Mouse (Mus musculus): ENCODE measurements around the gene 4921539E11Rik.
A peak's percentile ranks its signal among the peaks of the same experiment; 100 is the strongest.

The 4921539E11Rik gene

DNA sequence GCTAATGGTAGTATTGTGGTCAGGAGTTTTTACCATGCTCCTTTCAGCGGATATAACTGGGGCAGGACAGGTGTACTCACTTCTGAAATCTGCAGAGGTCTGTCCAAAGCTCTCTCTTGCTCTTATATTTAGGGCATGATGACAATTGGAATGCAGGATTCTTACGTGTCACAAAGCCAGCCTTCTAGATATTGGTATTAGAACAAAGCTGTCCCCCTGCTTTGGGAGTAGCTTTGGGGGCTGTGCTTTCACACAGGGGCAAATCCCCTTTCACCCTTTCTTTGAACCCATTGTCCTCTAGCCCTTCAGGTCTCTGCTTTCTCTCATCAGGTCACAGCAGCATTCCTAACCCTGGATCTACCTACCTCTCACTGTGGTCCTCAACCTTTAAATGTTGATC lies at the start of gene 4921539E11Rik:
4921539E11Rik (minus strand) TSS at position 101 of the 400 bp plus-strand sequence.
- no peak for DNase-seq (ENCODE audit: low spot score in 2 of 2)

DNA sequence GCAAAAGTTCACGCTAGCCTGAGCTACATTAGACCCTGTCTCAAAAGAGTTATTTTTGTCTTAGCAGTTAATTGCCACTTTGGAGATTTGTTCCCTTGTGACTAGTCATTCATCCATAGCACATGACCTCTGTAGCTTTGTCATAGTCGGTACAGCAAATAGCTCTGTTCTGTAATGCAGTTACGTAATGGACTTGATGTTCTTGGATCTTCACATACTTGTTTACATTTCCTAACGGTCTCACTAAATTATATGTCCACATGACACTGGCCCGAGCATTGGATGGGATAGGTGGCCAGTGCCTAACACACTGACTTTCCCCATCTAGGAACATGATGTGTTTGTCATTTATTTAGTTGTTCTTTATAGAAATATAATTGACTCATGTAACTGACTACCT lies 44.5 kb upstream of the 4921539E11Rik start:
- no peak for DNase-seq (ENCODE audit: low spot score in 2 of 2)

DNA sequence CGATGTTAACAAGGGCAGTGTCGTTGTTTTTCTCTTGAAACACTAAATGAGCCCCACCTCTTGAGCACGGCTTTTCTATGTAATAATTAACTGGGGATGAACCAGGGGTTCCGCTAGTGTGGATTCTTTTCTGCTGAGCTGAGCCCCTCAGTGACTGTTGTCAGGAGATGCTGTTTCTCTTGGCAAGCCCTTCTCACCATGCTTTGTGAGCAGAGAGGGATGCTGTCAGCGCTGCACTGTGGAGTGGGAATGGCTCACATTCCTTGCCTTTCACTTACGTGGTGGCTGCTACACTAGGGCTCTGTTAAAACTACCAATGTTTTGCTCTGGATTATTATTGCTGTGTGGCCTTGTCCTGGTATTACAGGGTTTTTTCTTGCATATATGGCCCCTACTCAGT lies 38.7 kb upstream of the 4921539E11Rik start:
- DNase-seq (ENCODE audit: low spot score in 2 of 2), result no peak

DNA sequence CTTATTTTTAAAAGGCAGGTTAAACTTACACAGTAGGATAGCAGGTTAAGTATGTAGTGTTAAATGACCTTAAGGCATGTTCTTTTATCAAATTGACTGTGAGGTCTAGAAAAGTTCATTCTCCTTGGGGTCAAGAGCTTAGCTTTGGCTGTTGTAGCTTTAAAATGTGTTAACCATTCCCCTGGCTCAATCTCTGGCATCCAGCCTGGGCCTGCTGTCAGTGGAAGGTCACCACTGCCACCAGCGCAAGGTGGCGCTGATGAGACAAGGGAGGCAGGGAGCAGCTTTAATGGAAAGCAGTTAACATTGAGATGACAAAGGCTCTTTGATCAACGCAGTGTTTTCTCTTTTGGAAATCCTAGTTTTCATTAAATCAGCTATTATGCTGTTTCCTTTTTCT lies 36.3 kb upstream of the 4921539E11Rik start:
- no peak for DNase-seq (ENCODE audit: low spot score in 2 of 2)

DNA sequence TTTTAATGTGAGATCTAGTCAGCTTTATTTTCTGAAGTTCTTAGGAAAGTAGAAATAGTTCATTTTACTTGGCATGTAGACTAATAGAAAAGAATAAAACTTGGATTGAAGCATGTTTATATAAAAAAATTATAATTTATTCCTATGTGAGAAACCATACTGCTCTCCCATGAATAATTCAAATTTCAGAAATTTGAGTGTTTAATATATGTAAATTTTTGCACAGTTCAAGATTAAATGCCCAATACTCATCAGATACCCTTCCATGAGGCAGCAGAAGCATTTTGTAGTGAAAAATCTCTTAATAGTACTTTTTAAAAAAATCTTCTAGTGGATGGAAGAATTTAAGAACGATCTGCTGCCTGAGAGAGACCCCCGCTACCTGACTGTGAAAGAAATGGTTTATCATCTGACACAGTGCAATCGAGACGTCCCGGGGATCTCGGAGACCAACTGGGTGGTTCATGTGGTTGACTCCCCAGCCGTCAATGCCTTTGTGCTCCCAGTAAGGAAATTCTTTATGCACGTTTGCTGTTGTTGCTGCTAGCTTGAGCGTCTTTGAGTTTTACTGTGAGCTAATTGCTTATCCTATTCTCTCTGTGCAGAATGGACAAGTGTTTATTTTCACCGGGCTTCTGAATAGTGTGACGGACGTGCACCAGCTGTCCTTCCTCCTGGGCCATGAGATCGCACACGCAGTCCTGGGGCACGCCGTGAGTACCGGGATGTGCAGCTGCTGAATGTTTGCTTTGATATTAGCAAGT lies 34.2 kb upstream of the 4921539E11Rik start:
- no peak for DNase-seq (ENCODE audit: low spot score in 2 of 2)

DNA sequence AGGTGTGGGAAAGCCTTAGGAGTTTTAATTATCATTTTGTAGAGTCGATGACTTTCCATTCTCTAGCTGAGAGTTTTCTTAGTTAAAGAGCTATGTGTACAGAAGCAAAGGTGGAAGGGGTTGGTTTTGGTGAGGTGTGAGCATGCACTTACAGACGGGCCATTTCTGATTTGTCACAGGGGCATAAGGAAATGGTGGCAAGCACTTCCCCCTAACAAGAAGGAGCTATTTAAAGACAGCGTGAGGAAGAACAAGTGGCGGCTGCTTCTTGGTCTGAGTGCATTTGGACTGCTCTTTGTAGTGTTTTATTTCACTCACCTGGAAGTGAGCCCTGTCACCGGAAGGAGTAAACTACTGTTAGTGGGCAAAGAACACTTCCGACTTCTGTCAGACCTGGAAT lies 30.8 kb upstream of the 4921539E11Rik start:
- no peak for DNase-seq (ENCODE audit: low spot score in 2 of 2)

DNA sequence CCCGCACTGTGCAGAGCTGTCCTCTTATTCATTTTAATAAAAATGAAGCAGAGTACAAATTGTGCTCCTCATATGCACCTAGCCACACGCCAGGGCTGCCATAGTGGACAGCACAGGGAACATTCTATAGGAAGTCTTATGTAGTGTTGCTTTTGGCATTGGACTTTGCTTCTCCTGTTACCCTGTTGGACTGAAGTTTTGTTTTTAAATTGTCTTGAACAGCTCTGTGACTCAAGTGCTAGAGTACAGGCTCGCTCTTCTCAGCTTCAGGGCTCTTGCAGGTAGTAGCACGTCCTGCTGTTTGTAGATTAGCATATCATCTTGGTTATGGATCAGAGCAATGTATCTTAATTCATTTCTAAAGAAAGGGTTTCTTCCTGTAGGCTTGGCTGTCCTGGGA lies 25.2 kb upstream of the 4921539E11Rik start:
- DNase-seq (ENCODE audit: low spot score in 2 of 2), result no peak

DNA sequence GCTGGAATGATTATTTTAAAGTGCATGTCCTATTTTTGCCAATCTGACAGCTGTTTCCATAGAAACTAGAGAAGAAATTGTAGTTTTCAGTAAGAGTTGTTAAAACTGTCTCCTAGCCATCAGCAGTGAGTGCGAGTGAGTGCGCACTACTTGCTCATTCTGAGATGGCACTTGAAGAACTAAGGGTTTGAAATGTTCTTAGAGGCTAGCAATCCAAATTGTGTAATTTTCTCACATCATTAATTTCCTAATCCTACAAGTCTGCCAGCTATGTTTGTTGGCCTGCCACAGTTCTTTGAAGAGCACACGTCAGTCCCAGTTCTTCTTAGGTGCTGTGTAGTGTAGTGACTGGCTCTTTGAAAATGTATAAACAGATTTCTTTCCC lies 23.9 kb upstream of the 4921539E11Rik start:
- no peak for DNase-seq (ENCODE audit: low spot score in 2 of 2)

DNA sequence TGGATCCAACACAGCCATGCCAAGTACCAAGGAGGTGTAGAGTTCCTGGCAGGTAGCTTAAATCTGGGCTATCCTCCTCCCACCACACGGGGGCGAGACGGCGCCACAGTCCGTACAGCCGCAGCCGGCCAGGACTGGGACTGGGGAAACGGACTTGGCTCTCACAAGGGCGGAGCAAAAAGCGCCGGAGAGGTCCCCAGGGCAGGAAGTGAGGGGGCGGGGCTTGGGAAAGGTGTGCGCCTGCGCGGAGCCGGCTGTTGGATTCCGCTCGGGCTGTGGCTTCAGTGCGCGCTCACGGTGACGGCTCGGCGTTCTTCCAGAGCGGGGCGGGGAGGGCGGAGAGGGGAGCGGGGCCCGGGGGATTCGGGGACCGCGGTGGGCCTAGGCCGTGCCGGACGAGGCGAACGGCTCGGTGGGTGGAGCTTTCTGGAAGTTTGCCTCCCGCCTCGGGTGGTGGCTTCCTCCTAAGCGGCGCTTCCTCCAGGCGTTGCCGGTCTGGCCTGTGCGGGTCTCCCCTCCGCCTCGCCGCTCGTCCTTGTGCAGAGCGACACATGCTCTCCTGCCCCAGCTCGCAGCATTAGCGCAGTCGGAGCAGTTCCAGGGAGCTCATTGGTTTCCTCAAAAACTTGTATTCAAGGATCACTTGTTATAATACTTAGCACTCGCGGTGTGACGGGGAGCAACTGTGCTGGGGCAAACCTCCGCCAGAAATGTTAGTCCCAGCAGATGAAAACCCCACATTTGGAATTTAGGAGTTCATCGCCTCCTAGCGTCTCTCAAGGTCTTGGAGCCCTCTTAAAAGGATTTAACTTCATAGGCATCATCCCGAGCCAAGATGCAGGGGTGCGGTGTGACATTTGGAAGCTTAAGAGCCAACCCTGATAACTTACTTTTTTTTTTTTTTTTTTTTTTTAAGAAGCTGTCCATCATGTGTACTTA lies 23.2 kb upstream of the 4921539E11Rik start, which contains the start of gene Oma1:
Oma1 (plus strand) TSS at position 226 of the 939 bp plus-strand sequence.
- peak; percentile 93 to 97 for DNase-seq (ENCODE audit: low spot score in 2 of 2)

DNA sequence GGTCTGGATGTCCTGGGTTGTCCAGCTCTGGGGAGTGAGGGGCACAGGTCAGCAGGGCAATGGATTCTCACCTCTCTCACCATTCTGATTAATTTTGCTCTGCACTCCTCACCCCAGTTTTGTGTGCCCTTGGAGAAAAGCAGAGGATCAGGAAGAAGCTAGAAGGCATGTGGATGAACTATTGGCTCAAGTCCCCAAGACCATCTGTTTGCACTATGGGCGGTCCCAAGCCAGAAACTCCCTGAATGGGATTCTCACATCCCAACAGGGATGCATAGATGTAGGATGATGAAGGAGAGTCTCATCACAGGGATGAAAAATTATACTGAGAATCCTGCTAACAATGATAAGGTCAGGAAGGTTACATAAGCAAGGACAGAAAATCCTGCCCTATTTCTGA lies 13.2 kb upstream of the 4921539E11Rik start:
- DNase-seq (ENCODE audit: low spot score in 2 of 2), result no peak

DNA sequence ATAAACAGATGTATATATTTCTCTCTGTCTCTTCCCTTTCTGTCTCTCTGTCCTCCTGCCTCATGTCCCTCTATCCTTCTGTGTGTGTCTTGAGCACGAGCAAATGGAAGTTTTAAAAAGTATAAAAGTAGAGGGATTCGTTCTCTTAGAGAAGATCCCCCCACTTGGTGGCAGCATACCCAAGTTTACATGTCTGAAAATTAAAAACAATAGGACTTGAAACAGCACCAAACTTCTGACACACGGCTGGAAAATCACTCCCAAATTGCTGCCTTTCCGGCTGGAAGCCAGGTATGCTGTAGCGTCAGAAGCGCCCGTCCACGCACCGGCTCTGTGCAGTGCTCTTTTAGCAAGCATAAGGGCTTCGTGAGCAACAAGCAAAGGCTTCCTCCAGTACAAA lies 8.7 kb upstream of the 4921539E11Rik start:
- DNase-seq (ENCODE audit: low spot score in 2 of 2), result peak in 1 of 2 experiments; percentile 12

DNA sequence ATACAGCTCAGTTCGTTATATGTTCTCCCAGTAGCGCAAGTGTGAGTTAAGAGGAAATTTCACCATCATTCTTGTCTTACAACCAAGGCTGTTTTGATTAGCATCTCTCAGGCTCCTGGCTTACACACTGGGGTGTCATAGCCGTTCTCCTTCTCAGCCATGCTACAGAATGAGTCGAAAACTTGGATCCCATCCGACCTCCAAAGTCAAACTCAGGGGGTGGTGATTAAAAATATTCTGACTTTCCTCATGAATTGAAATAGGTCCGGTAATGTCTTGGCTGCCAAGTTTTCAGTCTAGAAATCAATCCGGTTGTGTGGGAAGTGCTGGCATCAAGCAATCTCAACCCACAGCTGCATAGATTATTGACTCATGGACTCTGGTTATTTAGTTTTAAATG lies 2.3 kb downstream of the 4921539E11Rik start:
- no peak for DNase-seq (ENCODE audit: low spot score in 2 of 2)

DNA sequence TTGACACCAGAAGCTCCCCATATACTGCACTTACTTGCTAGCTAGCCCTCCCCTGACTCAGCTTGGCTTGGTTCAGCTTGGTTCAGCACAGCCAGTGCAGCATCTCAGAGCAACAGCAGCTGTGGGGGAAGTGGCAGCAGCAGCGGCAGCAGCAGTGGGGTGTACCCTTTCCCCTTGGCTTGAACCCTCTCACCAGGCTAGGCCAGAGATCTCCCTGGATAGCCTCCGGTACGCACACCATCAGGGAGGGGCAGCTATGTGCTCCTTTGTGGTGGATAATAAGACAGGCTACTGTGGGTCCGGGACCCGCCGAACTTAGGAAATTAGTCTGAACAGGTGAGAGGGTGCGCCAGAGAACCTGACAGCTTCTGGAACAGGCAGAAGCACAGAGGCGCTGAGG lies 17.6 kb downstream of the 4921539E11Rik start:
- DNase-seq (ENCODE audit: low spot score in 2 of 2), result no peak

DNA sequence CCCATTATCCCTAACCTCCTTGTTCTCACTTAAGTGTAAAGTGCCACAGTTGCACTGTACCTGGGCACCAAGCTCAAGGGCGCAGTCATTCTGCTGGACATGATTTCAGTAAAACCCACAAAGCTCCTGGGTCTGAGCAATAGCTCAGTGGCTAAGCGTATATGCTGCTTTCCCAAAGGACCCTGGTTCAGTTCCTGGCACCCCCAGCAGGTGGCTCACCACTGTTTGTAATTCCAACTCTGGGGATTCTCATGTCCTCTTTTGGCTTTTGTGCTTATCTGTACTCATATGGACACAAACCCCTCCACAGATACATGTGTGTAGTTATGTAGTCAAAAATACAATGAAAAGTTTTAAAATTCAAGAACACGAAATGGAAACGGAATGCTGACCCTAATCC lies 21.3 kb downstream of the 4921539E11Rik start:
- no peak for DNase-seq (ENCODE audit: low spot score in 2 of 2)

DNA sequence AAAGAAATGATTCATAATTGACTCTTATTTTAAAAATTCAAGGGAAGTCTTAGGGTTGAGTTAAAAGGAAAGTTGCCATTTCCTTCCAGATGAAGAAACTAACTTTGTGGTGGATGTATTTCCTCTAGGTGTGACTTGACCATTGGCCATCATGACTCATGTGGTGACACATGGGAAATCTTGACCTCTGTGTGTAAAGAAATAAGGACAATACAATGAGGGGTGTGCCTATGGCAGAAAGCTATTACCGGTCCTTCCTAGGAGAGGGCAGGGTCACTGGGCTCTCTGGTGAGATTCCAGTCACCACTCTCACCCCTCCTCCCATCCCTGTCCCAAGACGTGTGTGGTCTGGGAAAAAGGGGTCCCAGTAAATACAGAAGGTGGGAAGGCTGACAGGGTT lies 25.5 kb downstream of the 4921539E11Rik start:
- DNase-seq (ENCODE audit: low spot score in 2 of 2), result no peak

DNA sequence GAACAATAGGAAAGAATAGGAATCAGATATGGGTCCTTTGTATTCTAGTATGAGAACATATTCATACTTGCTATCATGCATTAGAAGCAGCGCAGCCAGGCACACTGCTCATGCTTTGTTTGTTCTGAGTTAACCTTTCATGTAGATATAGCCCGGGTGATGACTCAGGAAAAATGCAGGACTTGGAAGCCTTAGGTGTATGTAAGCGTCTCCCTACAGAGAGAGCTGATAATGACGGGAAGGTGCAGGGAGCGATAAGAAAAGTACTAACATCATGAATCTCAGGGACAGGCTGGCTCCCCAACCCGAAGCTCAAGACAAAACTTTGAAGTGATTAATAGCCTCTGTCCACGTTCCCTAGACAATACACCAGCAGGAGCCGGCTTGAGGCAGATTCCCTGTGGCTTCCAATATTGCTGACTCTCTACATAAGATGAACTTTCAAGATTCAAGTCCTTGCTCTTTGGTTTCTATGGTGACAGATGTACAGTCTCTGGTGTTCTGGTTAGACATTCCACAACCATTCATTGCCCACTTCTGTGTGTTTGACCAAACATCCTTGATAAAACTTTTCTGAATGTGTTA lies 26.8 kb downstream of the 4921539E11Rik start:
- no peak for DNase-seq (ENCODE audit: low spot score in 2 of 2)

DNA sequence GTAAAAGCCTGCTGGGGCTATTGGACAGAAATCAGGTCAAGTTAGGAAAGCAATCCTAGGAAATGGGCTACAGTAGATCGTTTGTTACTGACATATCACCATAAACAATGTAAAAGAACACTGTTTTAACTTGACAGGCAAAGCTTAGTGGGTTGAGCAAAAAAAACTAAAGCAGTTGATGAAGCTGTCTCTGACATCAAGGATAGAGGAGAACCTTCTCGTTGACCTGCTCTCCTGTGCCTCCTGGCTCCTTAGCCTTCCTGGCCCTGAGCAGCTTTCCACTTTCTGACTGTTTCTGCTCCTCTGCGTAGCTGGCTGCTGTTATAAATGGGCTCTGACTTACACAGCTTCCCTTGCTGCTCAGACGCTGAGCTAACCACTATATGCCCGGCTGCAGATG lies 27.3 kb downstream of the 4921539E11Rik start:
- no peak for DNase-seq (ENCODE audit: low spot score in 2 of 2)

DNA sequence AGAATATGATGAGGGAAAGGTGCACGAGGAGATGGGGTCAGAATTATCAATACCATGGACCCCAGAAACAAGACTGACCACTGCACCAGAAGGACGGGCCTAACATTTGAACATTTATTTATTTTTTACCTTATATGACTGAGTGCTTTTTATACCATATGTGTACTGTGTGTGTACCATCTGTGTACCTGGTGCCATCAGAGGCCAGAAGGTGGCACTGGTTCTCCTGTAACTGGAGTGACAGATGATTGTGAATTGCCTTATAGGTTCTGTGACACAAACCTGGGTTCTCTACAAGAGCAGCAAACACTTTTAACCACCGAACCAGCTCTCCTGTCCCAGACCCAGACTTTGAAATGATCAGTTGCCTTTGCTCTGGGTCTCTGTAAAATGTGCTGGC lies 31.8 kb downstream of the 4921539E11Rik start:
- DNase-seq (ENCODE audit: low spot score in 2 of 2), result no peak

DNA sequence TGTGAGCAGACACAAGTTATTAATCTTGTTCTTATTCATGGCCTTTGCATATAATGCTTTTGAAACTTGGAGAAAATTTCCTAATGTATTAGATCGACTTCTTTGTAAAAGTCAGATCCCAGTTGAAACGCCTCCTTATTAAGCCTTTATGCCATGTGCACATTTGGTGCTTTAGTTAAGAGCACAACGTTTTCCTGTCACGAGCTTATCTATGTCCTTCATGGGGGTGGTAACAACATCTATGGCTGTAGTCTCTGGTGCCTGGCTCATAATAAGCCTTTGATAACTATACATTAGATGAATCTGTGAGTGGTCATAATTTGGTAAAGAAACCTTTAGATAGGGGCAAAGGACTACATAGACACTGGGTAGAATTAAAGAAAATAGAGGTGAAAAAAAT lies 36.8 kb downstream of the 4921539E11Rik start:
- no peak for DNase-seq (ENCODE audit: low spot score in 2 of 2)

DNA sequence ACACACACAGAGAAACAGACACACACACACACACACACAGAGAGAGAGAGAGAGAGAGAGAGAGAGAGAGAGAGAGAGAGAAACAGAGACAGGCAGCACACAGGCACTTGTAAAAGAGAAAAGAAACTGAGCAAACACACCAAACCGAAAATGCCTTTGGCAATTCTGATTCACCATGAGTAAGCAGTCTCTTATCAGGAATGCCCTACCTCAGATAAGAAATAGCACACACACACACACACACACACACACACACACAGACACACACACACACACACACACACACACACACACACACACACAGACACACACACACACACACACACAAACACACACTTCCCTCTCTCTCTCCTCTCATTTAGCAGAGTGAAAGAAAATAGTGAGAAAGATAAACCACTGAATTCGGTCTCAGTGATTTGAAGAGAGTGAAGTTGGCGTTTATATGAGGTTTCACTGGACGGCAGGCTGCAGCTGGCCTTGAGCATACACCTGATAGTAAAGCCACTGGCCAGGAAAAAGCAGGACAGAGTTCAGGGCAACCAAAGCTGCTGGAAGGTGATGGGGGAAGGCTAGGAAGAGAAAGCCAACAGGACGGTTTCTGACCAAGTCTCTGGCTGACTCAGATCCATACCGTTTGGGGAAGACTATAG lies 41.1 kb downstream of the 4921539E11Rik start:
- DNase-seq (ENCODE audit: low spot score in 2 of 2), result no peak

DNA sequence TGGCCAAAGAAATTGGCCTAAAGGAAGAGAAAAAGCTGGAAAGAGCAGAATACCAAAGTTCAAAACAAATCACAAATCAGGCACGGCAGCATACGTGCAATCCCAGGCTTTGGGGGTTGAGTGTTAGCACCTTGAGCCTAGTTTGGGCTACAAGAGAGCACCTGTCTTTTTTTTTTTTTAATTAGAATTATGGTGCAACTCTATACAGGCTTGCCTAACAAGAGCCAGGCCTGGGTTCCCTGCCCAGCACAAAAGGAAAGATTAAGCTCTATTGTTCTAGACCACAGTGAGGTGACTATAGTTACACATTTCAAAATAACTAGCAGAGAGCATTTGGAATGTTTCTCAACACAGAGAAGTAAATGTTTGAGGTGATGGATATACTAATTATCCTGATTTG lies 42.9 kb downstream of the 4921539E11Rik start:
- DNase-seq (ENCODE audit: low spot score in 2 of 2), result no peak

DNA sequence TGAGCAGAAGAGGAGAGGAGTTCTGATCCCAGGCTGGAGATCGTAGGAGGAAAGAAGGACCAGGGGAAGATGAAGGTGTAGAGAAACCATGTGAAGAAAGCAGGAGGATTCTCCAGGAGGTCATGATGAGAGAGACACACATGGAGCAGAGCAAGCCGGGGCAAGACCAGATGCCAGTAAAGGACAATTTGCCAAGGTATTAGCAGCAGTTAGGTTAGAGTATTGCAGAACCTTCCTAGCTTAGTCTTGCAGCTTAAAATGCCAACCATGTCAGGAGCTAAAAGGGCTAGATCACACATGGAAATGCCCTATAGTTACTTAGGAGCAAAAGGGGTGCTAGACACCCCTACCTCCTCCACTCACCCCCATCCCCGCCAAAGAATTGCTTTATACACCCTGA lies 43.4 kb downstream of the 4921539E11Rik start:
- DNase-seq (ENCODE audit: low spot score in 2 of 2), result no peak

Data from frontal cortex, postnatal 10 days (tissue).